Mouse (Mus musculus) MEL (cell line): Measurements from ENCODE around the gene Raly. TPM values are rescaled to one million over a fixed set of nuclear protein-coding genes. Genes with fewer than 3 reads are reported as not detected.

ENCODE experiments used
- DNase-seq: peaks from one replicate; pipeline ENCODE4 v3.0.0; 2011; ENCODE audit warnings: low read depth, low spot score
- H3K27ac ChIP-seq: 2 replicates; pipeline ENCODE4 v1.5.1; 2012; ENCODE audit warnings: low read depth, mild to moderate bottlenecking, control low read depth, low read length, moderate library complexity; ENCODE audit not compliant: control insufficient read depth
- H3K27me3 ChIP-seq, 2 experiments: fragments of 150-350 bp in 1 of 2; sonication (generic) in 1 of 2; 2 replicates each; pipeline ENCODE4 v1.6.1; 2012; ENCODE audit warnings: low read length in 2 of 2, mild to moderate bottlenecking in 2 of 2, improper control_type of control experiment in 1 of 2, moderate library complexity in 1 of 2; ENCODE audit not compliant: insufficient read depth in 2 of 2, control insufficient read depth in 1 of 2
- H3K36me3 ChIP-seq, 2 experiments: 2 replicates each; pipeline ENCODE4 v1.6.1; 2012 to 2014; ENCODE audit warnings: low read length in 2 of 2, improper control_type of control experiment in 1 of 2, inconsistent platforms in 1 of 2, mild to moderate bottlenecking in 1 of 2; ENCODE audit not compliant: insufficient read depth in 2 of 2, control insufficient read depth in 1 of 2
- H3K4me1 ChIP-seq, 2 experiments: fragments of 150-350 bp in 1 of 2; sonication (generic) in 1 of 2; 2 replicates each; pipeline ENCODE4 v1.6.1; 2012; ENCODE audit warnings: low read length in 2 of 2, improper control_type of control experiment in 1 of 2, mild to moderate bottlenecking in 1 of 2; ENCODE audit not compliant: insufficient read depth in 2 of 2, control insufficient read depth in 1 of 2
- H3K4me3 ChIP-seq, 2 experiments: fragments of 150-350 bp in 1 of 2; sonication (generic) in 1 of 2; 2 replicates each; pipeline ENCODE4 v1.5.1; 2012; ENCODE audit warnings: low read depth in 2 of 2, low read length in 2 of 2, mild to moderate bottlenecking in 2 of 2, moderate library complexity in 2 of 2, control low read depth in 1 of 2, improper control_type of control experiment in 1 of 2; ENCODE audit not compliant: control insufficient read depth in 1 of 2, insufficient read depth in 1 of 2
- H3K79me2 ChIP-seq: 2 replicates; pipeline ENCODE4 v1.6.1; 2012; ENCODE audit warnings: mild to moderate bottlenecking, low read length, moderate library complexity; ENCODE audit not compliant: control insufficient read depth, poor library complexity, insufficient read depth
- H3K9ac ChIP-seq: 2 replicates; pipeline ENCODE4 v1.6.1; 2012; ENCODE audit warnings: low read depth, mild to moderate bottlenecking, control low read depth, low read length, moderate library complexity; ENCODE audit not compliant: control insufficient read depth, poor library complexity, severe bottlenecking
- H3K9me3 ChIP-seq: fragments of 150-350 bp; sonication (generic); replicated peaks from 2 replicates; pipeline ENCODE4 v1.6.1; 2012; ENCODE audit warnings: mild to moderate bottlenecking, low read length, improper control_type of control experiment, moderate library complexity; ENCODE audit not compliant: insufficient read depth
- BHLHE40 ChIP-seq: IDR thresholded peaks from 2 replicates; pipeline ENCODE4 v1.6.1; 2012; ENCODE audit warnings: low read depth, mild to moderate bottlenecking, inconsistent platforms, low read length, improper control_type of control experiment, borderline replicate concordance
- CTCF ChIP-seq, 3 experiments: IDR thresholded peaks in 2 of 3; conservative IDR thresholded peaks in 1 of 3; 2 replicates each; pipeline ENCODE4 v1.5.1; 2011 to 2012; ENCODE audit warnings: low read length in 3 of 3, low read depth in 2 of 3, mild to moderate bottlenecking in 2 of 3, improper control_type of control experiment in 1 of 3, inconsistent platforms in 1 of 3, mixed read lengths in 1 of 3, moderate library complexity in 1 of 3; ENCODE audit not compliant: control insufficient read depth in 1 of 3, insufficient read depth in 1 of 3, poor library complexity in 1 of 3, severe bottlenecking in 1 of 3
- E2F4 ChIP-seq: IDR thresholded peaks from 2 replicates; pipeline ENCODE4 v1.6.1; 2011; ENCODE audit warnings: low read depth, low read length, improper control_type of control experiment, borderline replicate concordance
- EP300 ChIP-seq, 2 experiments: IDR thresholded peaks; 2 replicates each; pipeline ENCODE4 v1.6.1; 2011; ENCODE audit warnings: improper control_type of control experiment in 2 of 2, low read length in 2 of 2, low read depth in 1 of 2, mild to moderate bottlenecking in 1 of 2
- ETS1 ChIP-seq: IDR thresholded peaks from 2 replicates; pipeline ENCODE4 v1.6.1; 2012; ENCODE audit warnings: low read depth, mild to moderate bottlenecking, inconsistent platforms, low read length, improper control_type of control experiment, moderate library complexity
- GABPA ChIP-seq: IDR thresholded peaks from 2 replicates; pipeline ENCODE4 v1.6.1; 2012; ENCODE audit warnings: low read depth, mild to moderate bottlenecking, inconsistent platforms, low read length, improper control_type of control experiment, moderate library complexity
- GATA1 ChIP-seq: IDR thresholded peaks from 2 replicates; pipeline ENCODE4 v1.6.1; 2011; ENCODE audit warnings: low read depth, low read length, improper control_type of control experiment
- HCFC1 ChIP-seq: IDR thresholded peaks from 2 replicates; pipeline ENCODE4 v1.6.1; 2012; ENCODE audit warnings: low read depth, mild to moderate bottlenecking, inconsistent platforms, low read length, improper control_type of control experiment, moderate library complexity
- JUND ChIP-seq: IDR thresholded peaks from 2 replicates; pipeline ENCODE4 v1.6.1; 2011; ENCODE audit warnings: low read depth, mild to moderate bottlenecking, improper control_type of control experiment, low read length
- KAT2A ChIP-seq: conservative IDR thresholded peaks from 2 replicates; pipeline ENCODE4 v1.6.1; 2012; ENCODE audit warnings: low read depth, low read length, improper control_type of control experiment, inconsistent platforms
- MEF2A ChIP-seq: IDR thresholded peaks from 2 replicates; pipeline ENCODE4 v1.6.1; 2014; ENCODE audit warnings: low read depth, mild to moderate bottlenecking, inconsistent platforms, low read length, improper control_type of control experiment; ENCODE audit not compliant: poor library complexity, insufficient replicate concordance, severe bottlenecking; ENCODE audit errors: extremely low read depth
- NRF1 ChIP-seq: IDR thresholded peaks from 2 replicates; pipeline ENCODE4 v1.6.1; 2014; ENCODE audit warnings: low read depth, mild to moderate bottlenecking, inconsistent platforms, low read length, improper control_type of control experiment, moderate library complexity; ENCODE audit not compliant: poor library complexity, insufficient read depth, severe bottlenecking
- POLR2AphosphoS2 ChIP-seq: IDR thresholded peaks from 2 replicates; pipeline ENCODE4 v1.6.1; 2011; ENCODE audit warnings: low read length, improper control_type of control experiment
- POLR2AphosphoS5 ChIP-seq: IDR thresholded peaks from 2 replicates; pipeline ENCODE4 v1.6.1; 2012; ENCODE audit warnings: low read depth, borderline replicate concordance, mild to moderate bottlenecking, inconsistent platforms, low read length, moderate library complexity, mixed read lengths
- RAD21 ChIP-seq: IDR thresholded peaks from 2 replicates; pipeline ENCODE4 v1.6.1; 2011; ENCODE audit warnings: mild to moderate bottlenecking, low read depth, low read length, improper control_type of control experiment
- RCOR1 ChIP-seq: IDR thresholded peaks from 2 replicates; pipeline ENCODE4 v1.6.1; 2012; ENCODE audit warnings: low read depth, mild to moderate bottlenecking, inconsistent platforms, low read length, improper control_type of control experiment
- SMC3 ChIP-seq: IDR thresholded peaks from 2 replicates; pipeline ENCODE4 v1.6.1; 2011; ENCODE audit warnings: low read depth, low read length, improper control_type of control experiment
- TAL1 ChIP-seq: IDR thresholded peaks from 2 replicates; pipeline ENCODE4 v1.6.1; 2012; ENCODE audit warnings: mild to moderate bottlenecking, inconsistent platforms, low read length, moderate library complexity, mixed read lengths
- UBTF ChIP-seq: IDR thresholded peaks from 2 replicates; pipeline ENCODE4 v1.6.1; 2012; ENCODE audit warnings: low read depth, mild to moderate bottlenecking, inconsistent platforms, low read length, improper control_type of control experiment, moderate library complexity, borderline replicate concordance; ENCODE audit not compliant: insufficient read depth
- USF1 ChIP-seq: IDR thresholded peaks from 2 replicates; pipeline ENCODE4 v1.6.1; 2014; ENCODE audit warnings: low read depth, mild to moderate bottlenecking, inconsistent platforms, low read length, improper control_type of control experiment, moderate library complexity
- ZC3H11A ChIP-seq: IDR thresholded peaks from 2 replicates; pipeline ENCODE4 v1.6.1; 2012; ENCODE audit warnings: low read depth, mild to moderate bottlenecking, inconsistent platforms, low read length, improper control_type of control experiment
- ZKSCAN1 ChIP-seq: IDR thresholded peaks from 2 replicates; pipeline ENCODE4 v1.6.1; 2012; ENCODE audit warnings: low read depth, mild to moderate bottlenecking, inconsistent platforms, low read length, improper control_type of control experiment, moderate library complexity
- polyA plus RNA-seq, 2 experiments: library from polyadenylated mRNA; stranded (reverse) in 1 of 2; unstranded in 1 of 2; fragments of >175 nt in 1 of 2; fragments of >200 nt in 1 of 2; gene quantifications; 2 replicates each; pipeline versions ENCODE4 v1.2.1 to v1.2.4; 2012; ENCODE audit warnings: low replicate concordance in 2 of 2, low read depth in 1 of 2; ENCODE audit not compliant: insufficient read length in 2 of 2, insufficient read depth in 1 of 2, missing spikeins in 1 of 2
- total RNA-seq: library from RNA; depleted of rRNA; stranded (reverse); fragments of 300-350 nt; gene quantifications from 2 replicates; pipeline ENCODE4 v1.2.3, GENCODE M21; 2012

Raly gene
- total and polyA plus RNA-seq, 3 experiments, result 214 to 407 TPM; not detected in 1

- H3K36me3 ChIP-seq, result peaks cover 2 to 13% of the 10 kb centered on the region in 2 experiments; a peak in 3 of 4 replicates
- peak; percentile 44 for DNase-seq
- no peak overlapping the region for H3K9ac ChIP-seq
- H3K4me1 ChIP-seq, result no peaks in the 10 kb centered on the region; a peak in 1 of 4 replicates
- no peaks in the 10 kb centered on the region for H3K9me3 ChIP-seq
- TF ChIP-seq CTCF (IDR thresholded peaks at IDR 0.05 in 2 of 3, conservative IDR thresholded peaks at IDR 0.05 in 1 of 3; ENCODE audit: control insufficient read depth in 1 of 3, insufficient read depth in 1 of 3, low read depth in 2 of 3, low read length in 3 of 3, poor library complexity in 1 of 3, severe bottlenecking in 1 of 3) (peak in 2 of 3 experiments; percentile 18 to 73; a peak in 3 of 6 replicates), USF1 (no peak), KAT2A (no peak), RCOR1 (0 out of 2 replicates have a peak, but pooled peaks have one; percentile 15), GATA1 (peak; percentile 86), ZC3H11A (peak; percentile 63), SMC3 (peak; percentile 64), EP300 (IDR thresholded peaks at IDR 0.05; ENCODE audit: low read depth in 1 of 2, low read length in 2 of 2) (peak in 1 of 2 experiments; percentile 19; a peak in 1 of 4 replicates), RAD21 (peak; percentile 69)
- TF ChIP-seq, all 39 proteins: peak for 7
- Histone ChIP-seq H3K4me3 (no peak overlapping the region), H3K27me3 (no peaks in the 10 kb centered on the region), H3K79me2 (peaks cover 15% of the 10 kb centered on the region), H3K27ac (no peak overlapping the region)
Observed at GRCm38 (mm10) chr2:154855383-154855782, 64.5 kb downstream of the Raly start.

GRCm38 (mm10) chr2:154863672-154864071 lies 72.8 kb downstream of the Raly start:
- TF ChIP-seq ZKSCAN1, result no peak
- TF ChIP-seq GATA1, result no peak
- no peak for TF ChIP-seq CTCF (IDR thresholded peaks at IDR 0.05 in 2 of 3, conservative IDR thresholded peaks at IDR 0.05 in 1 of 3; ENCODE audit: control insufficient read depth in 1 of 3, insufficient read depth in 1 of 3, low read depth in 2 of 3, low read length in 3 of 3, poor library complexity in 1 of 3, severe bottlenecking in 1 of 3)
- TF ChIP-seq ZC3H11A, result no peak
- no peak for TF ChIP-seq POLR2AphosphoS5
- no peak for TF ChIP-seq RAD21
- Histone ChIP-seq H3K4me3 (no peak overlapping the region), H3K27me3 (no peaks in the 10 kb centered on the region), H3K9me3 (no peaks in the 10 kb centered on the region), H3K4me1 (no peaks in the 10 kb centered on the region), H3K9ac (no peak overlapping the region), H3K79me2 (no peaks in the 10 kb centered on the region), H3K27ac (no peak overlapping the region), H3K36me3 (peaks cover 0 to 34% of the 10 kb centered on the region in 2 experiments; a peak in 2 of 4 replicates)
- DNase-seq, result no peak

DNA sequence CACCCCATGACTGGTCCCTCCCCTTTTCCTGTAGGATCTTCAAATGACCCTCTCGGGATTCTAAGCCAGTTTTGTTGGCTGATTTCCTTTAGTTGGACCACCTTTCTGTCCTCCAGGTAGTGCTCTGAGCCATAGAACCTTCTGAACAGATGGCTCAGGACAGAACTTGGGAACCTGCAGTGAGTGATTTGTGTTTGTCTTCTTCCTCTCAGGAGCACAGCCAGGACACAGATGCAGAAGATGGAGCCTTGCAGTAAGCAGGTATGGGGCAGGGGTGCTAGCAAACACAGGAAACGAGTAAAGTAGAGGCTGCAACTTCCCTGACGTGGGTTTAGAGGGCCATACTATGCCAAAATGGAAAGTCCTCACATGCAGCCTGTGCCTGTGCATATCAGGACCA lies 74.8 kb downstream of the Raly start:
- Histone ChIP-seq H3K27ac (no peak overlapping the region), H3K9me3 (no peaks in the 10 kb centered on the region), H3K4me3 (no peak overlapping the region), H3K36me3 (peaks cover 0 to 25% of the 10 kb centered on the region in 2 experiments; a peak in 2 of 4 replicates), H3K79me2 (no peaks in the 10 kb centered on the region), H3K9ac (no peak overlapping the region), H3K4me1 (no peaks in the 10 kb centered on the region), H3K27me3 (no peaks in the 10 kb centered on the region)
- no peak for DNase-seq
- TF ChIP-seq POLR2AphosphoS2 (no peak), NRF1 (no peak), JUND (no peak), GATA1 (no peak), UBTF (no peak), ZKSCAN1 (no peak), BHLHE40 (no peak), CTCF (IDR thresholded peaks at IDR 0.05 in 2 of 3, conservative IDR thresholded peaks at IDR 0.05 in 1 of 3; ENCODE audit: control insufficient read depth in 1 of 3, insufficient read depth in 1 of 3, low read depth in 2 of 3, low read length in 3 of 3, poor library complexity in 1 of 3, severe bottlenecking in 1 of 3) (no peak), MEF2A (no peak), ETS1 (no peak), HCFC1 (no peak), GABPA (no peak), SMC3 (no peak), E2F4 (no peak), TAL1 (no peak), EP300 (IDR thresholded peaks at IDR 0.05; ENCODE audit: low read depth in 1 of 2, low read length in 2 of 2) (no peak), ZC3H11A (no peak)
